Mouse (Mus musculus): ENCODE results near the gene Mctp1.

GRCm38 (mm10) chr13:76857024-76857423, 472.7 kb downstream of the Mctp1 start:
- TF ChIP-seq POLR2A (IDR thresholded peaks at IDR 0.05; ENCODE audit: borderline replicate concordance, low read depth, low read length) (no peak), CTCF (IDR thresholded peaks at IDR 0.05; ENCODE audit: low read depth, low read length) (no peak)
